Mouse (Mus musculus) layer of hippocampus, adult 18-20 months (tissue): Measurements from ENCODE around the gene P4hb. TPM values are rescaled to one million over a fixed set of nuclear protein-coding genes. Genes with fewer than 3 reads are reported as not detected.

Source experiments
- DNase-seq, 2 experiments: peaks; one replicate each; pipeline ENCODE4 v3.0.0; 2022; ENCODE audit warnings: low spot score in 2 of 2
- long read RNA-seq: library from polyadenylated mRNA; stranded (forward); transcript quantifications from one replicate; pipeline ENCODE4 v2.0.0, GENCODE M21; 2021
- total RNA-seq, 2 experiments: library from RNA; stranded (reverse); gene quantifications; 2 replicates each; pipeline ENCODE4 v1.2.3; 2021

The P4hb gene
- total RNA-seq, result 100 to 1,000 TPM; 122 to 132 TPM
- long read RNA-seq, transcript P4hb-201 (11 exons, 2,861 nt), result major isoform, 153 of 161 reads
- long read RNA-seq, partial matches to known transcripts, result 4 of 161 reads
- long read RNA-seq, other reads (novel, unspliced or antisense), result 4 of 161 reads

- DNase-seq, result peak; percentile 100
Measured at GRCm38 (mm10) chr11:120572752-120573584, at the start of gene P4hb. P4hb (minus strand) TSS chr11:120573253.

- DNase-seq, result no peak
Measured at GRCm38 (mm10) chr11:120622805-120623204, 49.8 kb upstream of the P4hb start.

- no peak for DNase-seq
Measured at GRCm38 (mm10) chr11:120620195-120620594, 47.1 kb upstream of the P4hb start.

GRCm38 (mm10) chr11:120618619-120619535 is 45.8 kb upstream of the P4hb start:
- no peak for DNase-seq

GRCm38 (mm10) chr11:120617519-120618112 is 44.6 kb upstream of the P4hb start, which contains the start of gene Pcyt2:
Pcyt2 (minus strand) TSS chr11:120617936.
- peak; percentile 88 to 94 for DNase-seq

GRCm38 (mm10) chr11:120616617-120617294 is 43.7 kb upstream of the P4hb start:
- no peak for DNase-seq

- no peak for DNase-seq
Measured at GRCm38 (mm10) chr11:120615606-120616203, 42.7 kb upstream of the P4hb start.

- no peak for DNase-seq
Measured at GRCm38 (mm10) chr11:120615167-120615566, 42.1 kb upstream of the P4hb start.

- no peak for DNase-seq
Measured at GRCm38 (mm10) chr11:120613976-120614375, 40.9 kb upstream of the P4hb start.

GRCm38 (mm10) chr11:120613481-120613972 is 40.5 kb upstream of the P4hb start:
- no peak for DNase-seq

GRCm38 (mm10) chr11:120612763-120613162 is 39.7 kb upstream of the P4hb start:
- peak in 1 of 2 experiments; percentile 77 for DNase-seq

GRCm38 (mm10) chr11:120610477-120611046 is 37.5 kb upstream of the P4hb start:
- DNase-seq, result no peak

- no peak for DNase-seq
Measured at GRCm38 (mm10) chr11:120609250-120609649, 36.2 kb upstream of the P4hb start.

- DNase-seq, result no peak
Measured at GRCm38 (mm10) chr11:120608241-120609034, 35.4 kb upstream of the P4hb start, which contains the start of gene Npb. Npb (plus strand) TSS chr11:120608477.

GRCm38 (mm10) chr11:120606764-120607163 is 33.7 kb upstream of the P4hb start:
- no peak for DNase-seq

GRCm38 (mm10) chr11:120605667-120606066 is 32.6 kb upstream of the P4hb start:
- DNase-seq, result no peak

GRCm38 (mm10) chr11:120603545-120603944 is 30.5 kb upstream of the P4hb start:
- DNase-seq, result no peak

GRCm38 (mm10) chr11:120600716-120601115 is 27.7 kb upstream of the P4hb start:
- DNase-seq, result no peak
